Mouse (Mus musculus) brain, adult 2 months (tissue): Measurements from ENCODE around the gene 4930404H24Rik.

Experiments used
- DNase-seq: peaks from one replicate; pipeline ENCODE4 v3.0.0; 2011; ENCODE audit warnings: low read depth, low spot score

4930404H24Rik gene

DNA sequence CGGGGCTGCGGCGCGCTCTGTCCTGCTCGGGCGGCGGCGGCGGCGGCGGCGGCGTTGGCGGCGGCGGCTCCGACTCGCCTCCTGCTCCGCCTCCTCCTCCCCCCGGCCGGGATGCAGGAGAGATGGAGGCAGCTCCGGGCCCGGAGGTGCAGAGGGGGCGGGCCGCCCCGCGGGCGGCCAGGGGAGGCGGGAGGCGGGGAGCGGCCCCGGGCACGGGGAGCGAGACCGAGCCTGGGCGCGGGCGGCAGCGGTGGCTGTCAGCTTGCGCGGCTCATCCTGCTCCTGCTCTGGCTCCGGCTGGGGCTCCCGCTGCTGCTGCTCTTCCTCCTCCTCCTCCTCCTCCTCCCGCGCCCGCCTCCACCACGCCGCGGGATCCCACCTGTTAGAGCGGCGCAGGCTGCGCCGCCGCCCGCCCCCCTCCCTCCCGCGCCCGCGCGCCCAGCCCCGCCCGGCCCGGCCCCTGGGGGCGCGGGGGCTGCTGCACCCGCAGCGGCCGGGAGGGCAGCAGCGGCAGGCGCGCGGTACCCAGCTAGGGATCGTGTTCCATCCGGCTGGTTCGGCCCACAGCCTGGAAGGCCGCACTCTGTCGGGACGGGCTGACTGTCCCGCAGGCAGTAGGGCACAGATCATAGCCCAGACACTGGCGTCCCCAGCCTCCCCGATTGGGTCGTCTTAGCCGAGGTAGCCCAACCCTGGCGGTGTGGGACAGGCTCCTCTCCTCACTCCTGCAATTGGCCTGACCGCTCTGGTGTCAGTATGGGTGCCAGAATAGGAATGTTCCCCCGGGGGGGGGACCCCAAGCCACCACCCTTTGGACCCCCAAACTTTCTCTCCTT, 37.6 kb downstream of the 4930404H24Rik start, which contains the start of gene Nol4l:
Nol4l (minus strand) TSS at position 41 of the 836 bp plus-strand sequence.
- no peak for DNase-seq

DNA sequence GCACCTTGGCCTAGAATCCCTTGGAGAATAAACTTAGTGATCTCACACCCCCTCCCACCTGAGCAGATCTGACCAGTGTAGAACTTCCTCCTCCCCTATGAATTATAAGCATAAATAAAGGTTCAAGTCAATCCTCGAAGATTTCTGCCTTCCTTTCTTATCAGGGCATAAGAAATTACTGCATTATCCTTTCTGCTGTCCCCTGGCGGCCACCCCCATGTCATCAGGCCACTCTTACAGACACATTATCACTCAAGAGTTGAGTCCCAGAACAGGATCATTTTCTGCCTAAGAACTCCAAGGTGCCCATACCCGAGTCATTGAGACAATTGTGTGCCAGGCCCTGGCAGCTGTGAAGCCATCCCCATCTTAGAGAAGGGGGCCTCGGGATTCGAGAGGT, 38.4 kb downstream of the 4930404H24Rik start:
- DNase-seq: no peak

DNA sequence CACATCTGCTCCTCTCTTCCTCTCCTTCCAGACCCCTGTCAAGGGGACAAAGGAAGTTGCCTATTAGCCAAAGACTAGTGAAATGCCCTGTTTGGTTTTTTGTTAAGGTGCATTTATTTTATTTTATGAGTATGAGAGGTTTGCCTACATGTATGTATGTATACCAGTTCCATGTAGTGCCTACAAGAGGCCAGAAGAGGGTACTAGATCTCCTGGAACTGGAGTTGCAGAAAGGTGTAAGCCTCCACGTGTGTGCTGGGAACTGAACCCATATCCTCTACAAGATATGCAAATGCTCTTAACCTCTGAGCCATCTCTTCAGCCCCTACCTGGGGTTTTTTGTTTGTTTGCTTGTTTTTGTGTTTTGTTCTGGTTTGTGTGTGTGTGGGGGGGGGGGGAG, 41.4 kb downstream of the 4930404H24Rik start:
- DNase-seq: no peak

DNA sequence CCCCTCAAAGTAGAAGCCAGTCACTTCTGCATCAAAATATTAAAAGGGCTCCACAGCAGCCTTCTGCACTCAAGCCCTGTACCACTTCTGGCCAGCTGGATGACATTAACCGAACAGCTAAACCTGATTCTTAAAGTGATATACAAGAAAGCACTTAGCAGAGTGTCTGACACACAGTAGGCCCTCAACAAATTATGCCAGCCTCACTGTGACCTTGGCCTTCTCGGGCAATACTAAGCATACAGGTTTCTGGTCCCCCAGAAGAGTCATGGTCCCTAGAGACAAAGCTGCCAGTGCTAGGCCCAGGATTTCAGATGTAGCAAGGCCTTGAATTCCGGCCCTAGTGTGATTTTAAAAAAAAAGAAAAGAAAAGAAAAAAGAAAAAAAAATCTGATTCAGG, 46.3 kb downstream of the 4930404H24Rik start:
- DNase-seq: no peak

DNA sequence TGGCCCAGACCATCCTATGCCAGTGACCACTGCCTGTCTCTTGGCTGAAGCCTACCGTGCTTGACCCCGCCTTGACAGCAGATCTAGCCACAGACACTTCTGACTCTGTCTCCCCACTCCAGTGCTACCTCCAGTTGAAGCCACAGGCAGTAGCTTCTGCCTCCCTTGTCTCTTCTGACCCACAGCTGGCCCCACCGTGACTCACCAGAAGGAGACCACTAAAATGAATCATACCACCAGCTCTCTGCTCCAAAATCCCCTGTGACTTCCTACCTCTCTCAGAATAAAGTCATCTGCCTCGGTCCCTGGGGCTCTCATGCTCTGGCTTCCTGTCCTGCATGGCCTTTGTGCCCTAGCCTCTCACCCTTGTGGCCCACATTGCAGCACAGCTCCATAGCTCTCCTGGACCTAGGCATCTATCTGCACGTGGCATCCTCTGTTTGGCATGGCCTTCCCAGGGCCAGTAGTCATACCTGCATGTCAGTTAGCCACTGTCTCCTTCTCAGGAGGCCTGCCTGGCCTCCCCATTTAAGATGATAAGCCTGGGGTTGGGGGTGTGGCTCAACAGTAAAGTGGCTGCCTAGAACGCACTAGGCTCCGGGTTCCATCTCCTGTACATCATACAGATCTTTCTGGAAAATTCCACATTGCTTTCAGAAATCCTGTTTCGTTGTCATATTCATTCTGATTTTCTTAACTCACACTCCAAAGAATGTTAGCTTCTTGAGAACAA, 50.5 kb downstream of the 4930404H24Rik start:
- no peak for DNase-seq
